Mouse (Mus musculus) hindbrain, embryonic 16.5 days (tissue): ENCODE measurements around the gene Pbx4. TPM values are rescaled to one million over a fixed set of nuclear protein-coding genes. Genes with fewer than 3 reads are reported as not detected.

Experiments
- ATAC-seq: fragments of 200-750 bp; cut with Nextera tagmentation; 2 replicates; pipeline ENCODE4 v1.8.0; 2017; ENCODE audit warnings: moderate TSS enrichment, moderate library complexity
- H3K27ac ChIP-seq: fragments of 300-500 bp; sonication (generic); 2 replicates; pipeline ENCODE4 v1.5.1; 2014; ENCODE audit warnings: low read depth, mild to moderate bottlenecking, control low read depth, low read length, moderate library complexity
- H3K27me3 ChIP-seq: fragments of 300-500 bp; sonication (generic); replicated peaks from 2 replicates; pipeline ENCODE4 v1.6.1; 2014; ENCODE audit warnings: low read length; ENCODE audit not compliant: control insufficient read depth, insufficient read depth
- H3K36me3 ChIP-seq: fragments of 300-500 bp; sonication (generic); 2 replicates; pipeline ENCODE4 v1.6.1; 2014; ENCODE audit warnings: mild to moderate bottlenecking, low read length, moderate library complexity, mixed read lengths; ENCODE audit not compliant: control insufficient read depth, insufficient read depth
- H3K4me1 ChIP-seq: fragments of 300-500 bp; sonication (generic); 2 replicates; pipeline ENCODE4 v1.6.1; 2014; ENCODE audit warnings: low read depth, low read length; ENCODE audit not compliant: control insufficient read depth, insufficient read depth
- H3K4me2 ChIP-seq: fragments of 300-500 bp; sonication (generic); 2 replicates; pipeline ENCODE4 v1.6.1; 2014; ENCODE audit warnings: mild to moderate bottlenecking, low read length, control low read depth, moderate library complexity
- H3K4me3 ChIP-seq: fragments of 300-500 bp; sonication (generic); 2 replicates; pipeline ENCODE4 v1.5.1; 2014; ENCODE audit warnings: mild to moderate bottlenecking, low read length, control low read depth, moderate library complexity
- H3K9ac ChIP-seq: fragments of 300-500 bp; sonication (generic); 2 replicates; pipeline ENCODE4 v1.6.1; 2014; ENCODE audit warnings: low read depth, mild to moderate bottlenecking, control low read depth, low read length, moderate library complexity
- H3K9me3 ChIP-seq: fragments of 300-500 bp; sonication (generic); 2 replicates; pipeline ENCODE4 v1.6.1; 2014; ENCODE audit warnings: mild to moderate bottlenecking, low read length, moderate library complexity; ENCODE audit not compliant: control insufficient read depth
- WGBS: fragments of 180-500 bp; shearing (Covaris S2); extraction: QIAGEN DNeasy Blood & Tissue Kit; methylation state at CpG from one replicate; pipeline ENCODE4 v1.1.7; 2014; 5-methylcytosine and 5-hydroxymethylcytosine counted together
- polyA plus RNA-seq: library from polyadenylated mRNA; unstranded; fragments of >200 nt; fragmentation: Nextera tagmentation; extraction: Ambion mirVana; gene quantifications from 2 replicates; pipeline ENCODE4 v1.2.1, GENCODE M21; 2015

Pbx4 gene
- polyA plus RNA-seq, 1 experiment from 2014 or later = 60.5 TPM

DNA sequence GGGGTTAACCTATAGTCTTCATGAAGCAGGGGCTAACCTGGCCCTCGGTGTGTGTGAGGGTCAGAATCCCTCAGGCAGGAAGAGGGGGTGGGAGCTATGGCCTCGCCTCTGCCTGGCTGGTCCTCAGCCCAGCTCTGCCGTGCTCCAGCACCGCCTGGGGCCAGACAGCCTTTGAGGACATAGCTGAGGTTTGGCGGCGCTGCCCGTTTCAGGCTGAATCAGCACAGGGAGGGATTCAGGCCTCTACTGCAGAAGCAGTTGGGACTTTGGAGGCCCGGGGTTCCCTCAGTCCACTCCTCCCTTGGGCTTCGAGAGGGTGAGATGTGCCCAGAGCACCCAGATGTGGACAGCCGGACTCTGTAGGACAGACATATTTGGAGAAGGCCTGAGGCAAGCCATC lies 43.8 kb downstream of the Pbx4 start:
- Histone ChIP-seq H3K9me3 (no peaks in the 10 kb centered on the region), H3K4me2 (no peak overlapping the region), H3K27me3 (peaks cover 18% of the 10 kb centered on the region), H3K36me3 (0 out of 2 replicates have a peak, but pooled peaks cover 3% of the 10 kb centered on the region), H3K9ac (no peak overlapping the region), H3K27ac (no peak overlapping the region), H3K4me3 (no peak overlapping the region), H3K4me1 (no peaks in the 10 kb centered on the region; the same call in 1 of the 2 replicates)
- 54% methylated on average over 10 of the region's 10 CpGs for WGBS
- ATAC-seq = no peak

GRCm38 (mm10) chr8:69876967-69877366 lies 44.7 kb downstream of the Pbx4 start:
- WGBS = 72% methylated on average over 10 of the region's 10 CpGs

DNA sequence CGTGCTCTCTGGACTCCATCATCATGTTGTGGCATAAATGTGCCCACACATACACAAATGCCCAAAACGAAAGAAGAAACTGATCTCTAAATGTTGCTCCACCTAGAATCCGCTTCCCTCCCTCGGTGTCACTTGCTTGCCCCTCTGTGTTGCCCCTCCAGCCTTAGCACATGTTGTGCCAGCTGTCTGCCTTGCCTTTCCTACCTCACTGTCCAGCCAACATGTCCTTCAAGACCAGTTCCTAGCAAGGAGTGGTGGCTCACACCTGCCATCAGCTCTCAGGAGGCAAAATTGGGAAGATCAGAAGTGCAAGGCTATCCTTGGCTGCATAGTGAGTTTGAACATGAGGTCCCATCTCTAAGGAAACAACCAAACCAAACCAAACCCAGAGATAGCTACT lies 45.1 kb downstream of the Pbx4 start:
- Histone ChIP-seq H3K4me2 (no peak overlapping the region), H3K9ac (no peak overlapping the region), H3K4me1 (peaks cover 7% of the 10 kb centered on the region; the same call in 1 of the 2 replicates), H3K9me3 (no peaks in the 10 kb centered on the region; the same call in 1 of the 2 replicates), H3K27ac (no peak overlapping the region), H3K27me3 (peaks cover 31% of the 10 kb centered on the region), H3K36me3 (no peaks in the 10 kb centered on the region), H3K4me3 (no peak overlapping the region)
- no peak for ATAC-seq
- 90% methylated on average over 4 of the region's 4 CpGs for WGBS

More at GRCm38 (mm10) chr8:69876967-69877366, 44.7 kb downstream of the Pbx4 start:
- no peak for ATAC-seq
- Histone ChIP-seq H3K27me3 (peaks cover 27% of the 10 kb centered on the region), H3K4me2 (no peak overlapping the region), H3K9me3 (no peaks in the 10 kb centered on the region), H3K4me3 (no peak overlapping the region), H3K36me3 (no peaks in the 10 kb centered on the region), H3K9ac (no peak overlapping the region), H3K4me1 (peaks cover 5% of the 10 kb centered on the region; the same call in 1 of the 2 replicates), H3K27ac (no peak overlapping the region)

- WGBS = 67% methylated on average over 3 of the region's 3 CpGs
- H3K9me3 ChIP-seq = no peaks in the 10 kb centered on the region; the same call in 1 of the 2 replicates
- H3K27ac ChIP-seq = no peak overlapping the region
- H3K9ac ChIP-seq = no peak overlapping the region
- peaks cover 7% of the 10 kb centered on the region; the same call in 1 of the 2 replicates for H3K4me1 ChIP-seq
- peaks cover 37% of the 10 kb centered on the region for H3K27me3 ChIP-seq
- ATAC-seq = no peak
- H3K4me3 ChIP-seq = no peak overlapping the region
- no peak overlapping the region for H3K4me2 ChIP-seq
- no peaks in the 10 kb centered on the region for H3K36me3 ChIP-seq
Observed at GRCm38 (mm10) chr8:69877992-69878391, 45.7 kb downstream of the Pbx4 start.

- no peak for ATAC-seq
- peak overlapping the region; percentile 2; the same call in 1 of the 2 replicates for H3K4me3 ChIP-seq
Observed at GRCm38 (mm10) chr8:69879678-69880077, 47.4 kb downstream of the Pbx4 start.

DNA sequence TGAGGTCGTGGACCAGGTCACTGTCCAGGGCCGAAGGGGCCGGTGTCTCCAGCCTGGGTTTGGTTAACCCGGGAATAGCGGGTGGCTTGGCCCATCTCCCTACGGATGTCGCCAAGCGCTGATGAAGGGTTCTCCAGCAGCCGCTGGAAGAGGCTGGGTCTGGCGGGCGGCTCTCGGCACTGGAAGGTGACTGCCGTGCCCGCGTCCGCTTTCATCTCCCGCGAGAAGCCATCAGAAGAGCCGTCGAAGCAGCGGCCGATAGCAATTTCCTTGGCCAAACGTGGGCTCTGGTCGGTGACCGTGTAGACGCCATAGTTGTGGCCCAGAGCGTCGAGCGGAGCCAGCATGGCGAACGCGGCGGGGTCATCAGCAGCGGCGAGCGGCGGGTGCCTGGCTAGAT lies 48.5 kb downstream of the Pbx4 start:
- ATAC-seq = no peak

More at GRCm38 (mm10) chr8:69879678-69880077, 47.4 kb downstream of the Pbx4 start:
- H3K9ac ChIP-seq = no peak overlapping the region
- H3K27ac ChIP-seq = no peak overlapping the region
- WGBS = 60% methylated on average over 8 of the region's 8 CpGs
- H3K36me3 ChIP-seq = no peaks in the 10 kb centered on the region
- peaks cover 7% of the 10 kb centered on the region; the same call in 1 of the 2 replicates for H3K4me1 ChIP-seq
- no peaks in the 10 kb centered on the region; the same call in 1 of the 2 replicates for H3K9me3 ChIP-seq
- H3K27me3 ChIP-seq = peaks cover 54% of the 10 kb centered on the region
- peak overlapping the region; percentile 56; the same call in 1 of the 2 replicates for H3K4me2 ChIP-seq

DNA sequence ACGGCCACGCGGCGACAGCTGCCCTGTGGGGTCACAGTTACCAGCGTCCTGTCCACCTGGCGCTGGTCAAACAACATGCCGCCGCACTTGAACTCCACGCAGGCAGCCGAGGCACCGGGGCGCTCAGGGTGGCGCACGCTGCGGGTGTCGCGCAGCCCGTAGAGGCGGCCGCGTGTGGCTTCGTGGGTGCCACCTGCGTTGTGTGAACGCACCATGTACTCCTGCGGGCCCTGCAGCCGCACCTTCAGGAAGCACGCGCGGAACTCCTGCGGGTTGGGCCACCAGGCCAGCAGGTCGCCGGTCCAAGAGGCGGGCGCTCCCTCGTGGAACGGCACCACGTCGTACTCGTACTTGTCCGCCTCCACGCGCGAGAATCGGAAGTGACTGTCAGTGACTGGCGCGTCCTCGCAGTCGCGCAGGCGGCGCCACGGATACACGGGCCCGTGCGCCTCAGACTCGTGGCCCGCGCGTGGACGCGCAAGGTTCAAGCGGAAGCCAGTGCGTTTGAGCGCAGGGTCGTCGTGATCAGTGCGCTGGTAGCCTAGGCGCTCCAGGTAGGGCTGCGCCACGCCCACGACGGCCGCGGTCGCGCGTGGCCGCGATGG lies 49.1 kb downstream of the Pbx4 start:
- H3K9me3 ChIP-seq = no peaks in the 10 kb centered on the region; the same call in 1 of the 2 replicates
- ATAC-seq = peak; percentile 15; the same call in 1 of the 2 replicates
- peak overlapping the region; percentile 47 for H3K4me3 ChIP-seq
- H3K4me2 ChIP-seq = peak overlapping the region; percentile 56
- H3K27me3 ChIP-seq = peaks cover 70% of the 10 kb centered on the region
- WGBS = 19% methylated on average over 75 of the region's 79 CpGs
- H3K4me1 ChIP-seq = peaks cover 7% of the 10 kb centered on the region; the same call in 1 of the 2 replicates
- no peak overlapping the region for H3K27ac ChIP-seq
- H3K9ac ChIP-seq = peak overlapping the region; percentile 51
- no peaks in the 10 kb centered on the region for H3K36me3 ChIP-seq

More for the DNA sequence above, 48.5 kb downstream of the Pbx4 start:
- Histone ChIP-seq H3K4me1 (peaks cover 7% of the 10 kb centered on the region; the same call in 1 of the 2 replicates), H3K9ac (peak overlapping the region; percentile 32; the same call in 1 of the 2 replicates), H3K27me3 (peaks cover 65% of the 10 kb centered on the region), H3K4me3 (peak overlapping the region; percentile 47), H3K9me3 (no peaks in the 10 kb centered on the region; the same call in 1 of the 2 replicates), H3K36me3 (no peaks in the 10 kb centered on the region), H3K4me2 (peak overlapping the region; percentile 56), H3K27ac (no peak overlapping the region)
- WGBS = 9% methylated on average over 37 of the region's 37 CpGs

GRCm38 (mm10) chr8:69882021-69882756 lies 49.9 kb downstream of the Pbx4 start:
- 4% methylated on average over 97 of the region's 103 CpGs for WGBS
- H3K27me3 ChIP-seq = peaks cover 77% of the 10 kb centered on the region
- H3K27ac ChIP-seq = no peak overlapping the region
- no peaks in the 10 kb centered on the region for H3K36me3 ChIP-seq
- H3K9me3 ChIP-seq = no peaks in the 10 kb centered on the region; the same call in 1 of the 2 replicates
- H3K9ac ChIP-seq = peak overlapping the region; percentile 51
- H3K4me3 ChIP-seq = peak overlapping the region; percentile 47
- H3K4me1 ChIP-seq = peaks cover 15% of the 10 kb centered on the region; the same call in 1 of the 2 replicates
- H3K4me2 ChIP-seq = peak overlapping the region; percentile 56
- peak; percentile 84 for ATAC-seq
